Mouse (Mus musculus): ENCODE measurements around the gene Noc4l. TPM values are rescaled to one million over a fixed set of nuclear protein-coding genes. Genes with fewer than 3 reads are reported as not detected.

Gene Noc4l
- 73.1 to 76.6 TPM (median 74.5 TPM) in 4 replicates for total RNA-seq (2023; ENCODE audit: inconsistent age)

GRCm38 (mm10) chr5:110652719-110653648 lies at the start of gene Noc4l, which contains the start of gene Ddx51:
Noc4l (minus strand) TSS chr5:110653417.
Ddx51 (plus strand) TSS chr5:110653451.

Other genes starting within 250 kb of the Noc4l start
- gene Fbrsl1, start 204.9 kb downstream of the Noc4l start, total RNA-seq (2023; ENCODE audit: inconsistent age) = 114 to 135 TPM (median 128 TPM) in 4 replicates
- gene Galnt9, start 109.1 kb downstream of the Noc4l start, total RNA-seq (2023; ENCODE audit: inconsistent age) = not detected in 4 replicates
- gene Ddx51, start within 50 bp of the Noc4l start, total RNA-seq (2023; ENCODE audit: inconsistent age) = 63.2 to 76.4 TPM (median 74.8 TPM) in 4 replicates
- gene Ep400, start 117.3 kb upstream of the Noc4l start, total RNA-seq (2023; ENCODE audit: inconsistent age) = 209 to 234 TPM (median 216 TPM) in 4 replicates
- 31.3 to 38.9 TPM (median 36.5 TPM) in 4 replicates for gene Pus1, start 127.2 kb upstream of the Noc4l start, total RNA-seq (2023; ENCODE audit: inconsistent age)
- 44.5 to 55.9 TPM (median 52.9 TPM) in 4 replicates for gene Ulk1, start 156.7 kb upstream of the Noc4l start, total RNA-seq (2023; ENCODE audit: inconsistent age)
- gene Hscb, start 186.4 kb upstream of the Noc4l start, total RNA-seq (2023; ENCODE audit: inconsistent age) = 21.2 to 25.5 TPM (median 23.0 TPM) in 4 replicates
- gene Chek2, start 186.6 kb upstream of the Noc4l start, total RNA-seq (2023; ENCODE audit: inconsistent age) = 9.6 to 14.5 TPM (median 12.0 TPM) in 4 replicates
- 24.8 to 30.0 TPM (median 29.0 TPM) in 4 replicates for gene Ttc28, start 226.4 kb upstream of the Noc4l start, total RNA-seq (2023; ENCODE audit: inconsistent age)

Data from B cell, adult (primary cell).